Mouse (Mus musculus) lung, embryonic 15.5 days (tissue): ENCODE results near the gene Spc24. TPM values are rescaled to one million over a fixed set of nuclear protein-coding genes. Genes with fewer than 3 reads are reported as not detected.
"Not testable (repeated sequence)": the region's sequence is repeated elsewhere in the genome, so short reads cannot be mapped to it uniquely, and the experiment has no call there.

Experiments used
- ATAC-seq: fragments of 200-750 bp; cut with Nextera tagmentation; 2 replicates; pipeline ENCODE4 v1.8.0; 2017; ENCODE audit warnings: moderate number of reproducible peaks, borderline replicate concordance; ENCODE audit not compliant: low FRiP score, low TSS enrichment; ENCODE audit errors: extremely low read depth
- H3K27ac ChIP-seq: fragments of 300-500 bp; sonication (generic); 2 replicates; pipeline ENCODE4 v1.5.1; 2015; ENCODE audit warnings: moderate library complexity, mild to moderate bottlenecking, inconsistent platforms
- H3K27me3 ChIP-seq: fragments of 300-500 bp; sonication (generic); 2 replicates; pipeline ENCODE4 v1.6.1; 2015; ENCODE audit warnings: inconsistent platforms
- H3K36me3 ChIP-seq: fragments of 300-500 bp; sonication (generic); 2 replicates; pipeline ENCODE4 v1.6.1; 2015; ENCODE audit warnings: inconsistent platforms
- H3K4me1 ChIP-seq: fragments of 300-500 bp; sonication (generic); 2 replicates; pipeline ENCODE4 v1.6.1; 2015; ENCODE audit warnings: inconsistent platforms
- H3K4me2 ChIP-seq: fragments of 300-500 bp; sonication (generic); 2 replicates; pipeline ENCODE4 v1.6.1; 2015; ENCODE audit warnings: inconsistent platforms, mild to moderate bottlenecking, moderate library complexity
- H3K4me3 ChIP-seq: fragments of 300-500 bp; sonication (generic); 2 replicates; pipeline ENCODE4 v1.5.1; 2015; ENCODE audit warnings: mild to moderate bottlenecking, inconsistent platforms
- H3K9ac ChIP-seq: fragments of 300-500 bp; sonication (generic); 2 replicates; pipeline ENCODE4 v1.6.1; 2015; ENCODE audit warnings: inconsistent platforms
- H3K9me3 ChIP-seq: fragments of 300-500 bp; sonication (generic); 2 replicates; pipeline ENCODE4 v1.6.1; 2016; ENCODE audit warnings: inconsistent platforms
- WGBS: fragments of 180-500 bp; shearing (Covaris S2); methylation state at CpG from one replicate; pipeline ENCODE4 v1.1.7; 2015; 5-methylcytosine and 5-hydroxymethylcytosine counted together
- polyA plus RNA-seq: library from polyadenylated mRNA; unstranded; fragments of >200 nt; fragmentation: Nextera tagmentation; extraction: Ambion mirVana; gene quantifications from 2 replicates; pipeline ENCODE4 v1.2.1, GENCODE M21; 2015

Gene Spc24
- polyA plus RNA-seq, 1 experiment from 2014 or later = 154 TPM

DNA sequence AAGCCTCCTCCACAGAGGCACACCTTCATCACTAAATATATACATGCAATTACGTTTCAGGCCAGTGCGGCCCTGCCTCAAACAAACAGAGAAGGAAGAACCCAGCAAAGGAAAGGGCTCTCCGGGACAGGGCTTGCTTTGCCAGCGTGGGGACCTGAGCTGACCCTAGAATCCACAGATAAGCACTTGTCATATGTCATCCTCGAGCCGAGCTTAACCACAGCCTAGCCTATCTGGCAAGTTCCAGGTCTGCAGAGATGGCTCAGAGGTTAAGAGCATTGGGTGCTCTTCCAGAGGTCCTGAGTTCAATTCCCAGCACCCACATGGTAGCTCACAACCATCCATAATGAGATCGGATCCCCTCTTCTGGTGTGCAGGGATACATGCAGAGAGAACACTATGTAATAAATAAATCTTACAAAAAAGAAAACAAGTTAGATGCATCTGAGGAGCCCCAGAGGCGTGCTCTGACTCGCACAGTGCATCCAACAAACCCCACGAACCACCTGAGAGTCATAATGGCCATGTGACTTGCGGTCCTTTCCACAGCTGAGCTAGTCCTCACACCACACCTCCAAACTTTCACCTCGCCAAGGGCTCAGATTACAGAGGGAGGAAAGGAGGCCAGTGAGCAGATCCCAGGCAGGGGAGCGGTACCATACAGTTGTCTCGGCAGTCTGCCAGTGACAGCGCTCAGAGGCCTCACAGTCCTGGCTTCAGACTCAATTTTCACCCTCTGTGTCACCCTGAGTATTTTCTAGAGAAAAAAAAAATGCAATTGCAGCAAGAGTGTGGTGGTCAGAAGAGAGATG, 21.8 kb upstream of the Spc24 start:
- H3K36me3 ChIP-seq = peaks cover 77% of the 10 kb centered on the region
- H3K27ac ChIP-seq = peak overlapping the region; percentile 19; the same call in 1 of the 2 replicates
- H3K4me2 ChIP-seq = no peak overlapping the region
- no peaks in the 10 kb centered on the region for H3K27me3 ChIP-seq
- H3K4me1 ChIP-seq = peaks cover 19% of the 10 kb centered on the region
- H3K9me3 ChIP-seq = no peaks in the 10 kb centered on the region
- H3K4me3 ChIP-seq = no peak overlapping the region
- ATAC-seq = no peak
- no peak overlapping the region for H3K9ac ChIP-seq
- 63% methylated on average over 15 of the region's 15 CpGs for WGBS

DNA sequence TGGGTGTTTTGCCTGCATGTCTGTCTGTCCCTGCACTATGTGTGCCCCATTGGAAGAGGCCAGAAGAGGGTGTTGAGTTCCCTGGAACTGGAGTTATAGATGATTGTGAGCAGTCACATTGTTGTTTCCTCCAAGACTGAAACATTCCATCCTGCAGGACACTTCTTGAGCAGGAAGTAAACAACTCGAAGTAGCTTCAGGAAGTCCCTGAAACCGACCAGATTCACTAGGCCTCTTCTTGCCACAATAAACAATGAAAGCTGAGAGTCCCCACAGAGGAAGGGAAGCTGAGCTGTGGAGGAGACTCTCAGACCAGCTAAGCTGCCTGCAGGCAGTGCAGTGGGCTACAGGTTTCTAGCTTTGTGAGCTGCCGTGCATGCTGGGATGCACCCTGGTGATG, 17.6 kb upstream of the Spc24 start:
- WGBS = 75% methylated on average over 3 of the region's 3 CpGs
- H3K9me3 ChIP-seq = no peaks in the 10 kb centered on the region
- H3K4me2 ChIP-seq = no peak overlapping the region
- no peaks in the 10 kb centered on the region for H3K27me3 ChIP-seq
- no peak for ATAC-seq
- peaks cover 6% of the 10 kb centered on the region; the same call in 1 of the 2 replicates for H3K4me1 ChIP-seq
- no peak overlapping the region for H3K4me3 ChIP-seq
- H3K27ac ChIP-seq = no peak overlapping the region
- peaks cover 87% of the 10 kb centered on the region for H3K36me3 ChIP-seq
- no peak overlapping the region for H3K9ac ChIP-seq

DNA sequence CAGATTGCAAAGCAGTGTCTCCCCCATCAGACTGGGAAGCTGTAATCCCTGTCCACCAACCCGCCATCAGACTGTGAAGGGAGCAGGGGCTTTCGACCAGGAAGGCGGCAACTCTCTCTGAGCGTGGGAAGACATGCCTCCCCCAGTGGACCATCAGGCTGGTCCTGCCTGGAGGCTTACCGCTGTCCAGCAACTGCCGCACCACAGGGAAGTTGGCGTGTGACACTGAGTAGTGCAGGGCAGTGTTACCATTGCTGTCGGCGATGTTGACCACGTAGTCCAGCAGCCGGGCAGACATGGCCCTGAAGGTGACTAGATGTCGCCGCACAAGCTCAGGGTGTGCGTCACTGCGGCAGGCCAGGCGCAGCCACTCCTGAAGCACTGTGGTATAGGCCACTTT, 14.2 kb upstream of the Spc24 start:
- Histone ChIP-seq H3K36me3 (peaks cover 89% of the 10 kb centered on the region), H3K27me3 (no peaks in the 10 kb centered on the region), H3K4me2 (no peak overlapping the region), H3K9ac (no peak overlapping the region), H3K9me3 (no peaks in the 10 kb centered on the region), H3K4me3 (no peak overlapping the region), H3K27ac (no peak overlapping the region), H3K4me1 (peaks cover 7% of the 10 kb centered on the region)
- WGBS = 88% methylated on average over 16 of the region's 16 CpGs
- no peak for ATAC-seq

DNA sequence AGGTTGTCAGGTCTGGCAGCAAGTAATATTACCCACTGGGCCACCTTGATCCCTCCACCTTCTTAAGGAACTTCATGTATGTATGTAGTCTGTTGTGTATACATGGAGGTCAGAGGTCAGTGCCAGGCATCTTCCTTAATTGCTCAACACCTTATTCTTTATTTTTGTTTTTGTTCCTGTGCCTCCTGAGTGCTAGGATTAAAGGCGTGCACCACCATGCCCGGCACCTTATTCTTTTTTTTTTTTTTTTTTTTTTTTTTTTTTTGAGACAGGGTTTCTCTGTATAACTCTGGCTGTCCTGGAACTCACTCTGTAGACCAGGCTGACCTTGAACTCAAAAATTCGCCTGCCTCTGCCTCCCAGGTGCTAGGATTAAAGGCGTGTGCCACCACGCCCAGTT, 13.3 kb upstream of the Spc24 start:
- not testable (repeated sequence) for H3K4me3 ChIP-seq, ATAC-seq, H3K9ac ChIP-seq, H3K27ac ChIP-seq, H3K4me2 ChIP-seq, H3K27me3 ChIP-seq, H3K9me3 ChIP-seq
- H3K36me3 ChIP-seq = peaks cover 84% of the 10 kb centered on the region
- H3K4me1 ChIP-seq = peaks cover 16% of the 10 kb centered on the region
- WGBS = 83% methylated on average over 5 of the region's 5 CpGs

DNA sequence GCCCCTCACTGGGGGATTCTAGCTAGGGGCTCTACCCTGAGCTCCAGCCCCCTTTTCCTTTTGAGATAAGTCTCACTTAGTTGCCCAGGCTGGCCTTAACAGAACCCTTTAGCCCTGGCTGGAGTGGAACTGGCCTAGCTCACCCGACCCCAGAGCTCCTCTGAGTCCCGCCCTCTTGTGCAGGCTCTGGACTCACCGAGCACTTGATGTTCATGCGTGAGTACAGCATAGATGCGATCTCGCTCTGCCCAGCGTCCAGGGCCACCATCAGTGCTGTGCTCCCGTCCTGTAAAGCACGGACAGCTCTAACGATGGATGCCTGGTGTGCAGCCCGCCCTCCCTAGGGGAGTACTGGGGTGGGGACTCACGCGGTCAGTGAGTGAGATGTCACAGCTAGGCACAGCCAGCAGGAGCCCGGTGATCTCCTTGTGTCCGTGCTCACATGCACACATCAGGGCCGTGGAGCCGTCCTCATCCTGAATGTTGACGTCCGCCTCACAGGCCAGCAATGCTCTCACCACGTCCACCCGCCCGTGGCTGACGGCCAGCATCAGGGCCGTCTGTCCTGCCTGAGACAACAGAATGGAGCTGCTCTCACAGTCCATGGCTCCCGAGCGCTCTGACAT, 9.6 kb upstream of the Spc24 start:
- ATAC-seq = peak; percentile 8; the same call in 1 of the 2 replicates
- no peaks in the 10 kb centered on the region for H3K27me3 ChIP-seq
- WGBS = 59% methylated on average over 26 of the region's 26 CpGs
- H3K4me2 ChIP-seq = no peak overlapping the region
- H3K9ac ChIP-seq = no peak overlapping the region
- H3K27ac ChIP-seq = peak overlapping the region; percentile 94
- H3K4me3 ChIP-seq = no peak overlapping the region
- H3K36me3 ChIP-seq = peaks cover 56% of the 10 kb centered on the region
- H3K4me1 ChIP-seq = peaks cover 24% of the 10 kb centered on the region
- H3K9me3 ChIP-seq = no peaks in the 10 kb centered on the region

DNA sequence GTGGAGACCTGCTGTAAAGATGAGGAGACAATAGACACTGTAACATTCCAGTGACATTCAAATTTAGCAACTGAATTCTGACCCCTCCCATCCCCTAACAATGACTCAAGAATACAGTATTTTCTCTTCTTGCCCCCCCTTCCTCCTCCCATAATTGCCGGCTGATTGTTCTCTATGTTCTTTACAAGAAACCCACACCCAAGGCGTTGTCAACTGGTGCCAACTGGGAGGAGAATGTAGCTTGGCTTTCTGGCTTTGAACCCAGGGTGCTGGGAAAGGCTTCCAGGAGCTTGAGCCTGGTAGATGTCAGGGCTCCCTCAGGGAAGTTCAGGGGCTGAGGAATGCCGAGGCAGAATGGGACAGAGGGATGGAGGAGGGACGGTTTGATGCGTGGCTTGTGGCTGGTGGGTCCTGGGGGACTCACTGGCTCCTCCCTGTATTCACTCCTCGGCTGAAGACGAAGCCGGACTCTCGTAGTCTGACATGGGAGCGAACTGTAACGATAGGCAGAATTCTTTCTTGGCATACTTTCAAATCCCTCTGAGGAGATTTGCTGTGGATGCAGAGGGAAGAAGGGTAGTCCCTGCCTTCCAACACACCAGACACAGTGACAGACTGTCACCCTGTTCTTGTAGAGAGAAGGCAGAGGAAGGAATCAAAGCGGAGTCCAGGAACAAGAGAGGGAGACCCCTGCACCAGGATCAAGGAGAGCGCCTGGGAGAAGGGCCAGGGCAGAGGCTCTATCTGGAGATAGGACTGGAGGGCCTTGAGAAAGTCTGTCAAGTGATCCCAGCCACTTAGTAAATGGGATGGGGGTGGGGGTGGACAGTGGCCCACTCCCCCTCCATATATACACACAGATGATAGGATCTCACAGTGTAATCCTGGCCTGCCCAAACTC, 8.7 kb upstream of the Spc24 start:
- Histone ChIP-seq H3K4me1 (peaks cover 24% of the 10 kb centered on the region), H3K4me3 (no peak overlapping the region), H3K27me3 (no peaks in the 10 kb centered on the region), H3K27ac (peak overlapping the region; percentile 94), H3K9ac (0 out of 2 replicates have a peak overlapping the region, but pooled peaks have one; percentile 3), H3K36me3 (peaks cover 47% of the 10 kb centered on the region), H3K9me3 (no peaks in the 10 kb centered on the region), H3K4me2 (peak overlapping the region; percentile 12; the same call in 1 of the 2 replicates)
- WGBS = 31% methylated on average over 13 of the region's 13 CpGs
- ATAC-seq = peak; percentile 55; the same call in 1 of the 2 replicates

DNA sequence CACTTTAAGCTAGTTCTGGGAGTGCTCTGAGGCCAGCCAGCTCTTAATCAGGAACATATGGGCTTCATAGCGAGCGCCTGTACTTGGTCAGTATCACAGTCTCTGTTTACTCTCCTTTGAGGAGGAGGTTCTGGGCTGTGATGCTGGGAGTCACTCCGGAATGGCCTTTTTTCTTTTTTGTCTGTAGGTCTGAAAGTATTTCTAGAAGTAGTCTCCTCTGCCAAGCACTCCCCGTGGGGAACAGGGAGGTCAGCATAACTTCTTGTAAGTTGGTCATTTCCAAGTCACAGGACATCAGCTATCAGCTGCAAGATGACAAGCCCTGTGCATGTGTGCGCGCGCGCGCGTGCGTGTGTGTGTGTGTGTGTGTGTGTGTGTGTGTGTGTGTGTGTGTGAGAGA, 7.8 kb upstream of the Spc24 start:
- H3K36me3 ChIP-seq = peaks cover 40% of the 10 kb centered on the region
- H3K9me3 ChIP-seq = no peaks in the 10 kb centered on the region
- peaks cover 24% of the 10 kb centered on the region for H3K4me1 ChIP-seq
- ATAC-seq = peak; percentile 82
- H3K9ac ChIP-seq = no peak overlapping the region
- no peak overlapping the region for H3K4me2 ChIP-seq
- H3K27ac ChIP-seq = peak overlapping the region; percentile 94
- 61% methylated on average over 11 of the region's 11 CpGs for WGBS
- no peak overlapping the region for H3K4me3 ChIP-seq
- no peaks in the 10 kb centered on the region for H3K27me3 ChIP-seq

DNA sequence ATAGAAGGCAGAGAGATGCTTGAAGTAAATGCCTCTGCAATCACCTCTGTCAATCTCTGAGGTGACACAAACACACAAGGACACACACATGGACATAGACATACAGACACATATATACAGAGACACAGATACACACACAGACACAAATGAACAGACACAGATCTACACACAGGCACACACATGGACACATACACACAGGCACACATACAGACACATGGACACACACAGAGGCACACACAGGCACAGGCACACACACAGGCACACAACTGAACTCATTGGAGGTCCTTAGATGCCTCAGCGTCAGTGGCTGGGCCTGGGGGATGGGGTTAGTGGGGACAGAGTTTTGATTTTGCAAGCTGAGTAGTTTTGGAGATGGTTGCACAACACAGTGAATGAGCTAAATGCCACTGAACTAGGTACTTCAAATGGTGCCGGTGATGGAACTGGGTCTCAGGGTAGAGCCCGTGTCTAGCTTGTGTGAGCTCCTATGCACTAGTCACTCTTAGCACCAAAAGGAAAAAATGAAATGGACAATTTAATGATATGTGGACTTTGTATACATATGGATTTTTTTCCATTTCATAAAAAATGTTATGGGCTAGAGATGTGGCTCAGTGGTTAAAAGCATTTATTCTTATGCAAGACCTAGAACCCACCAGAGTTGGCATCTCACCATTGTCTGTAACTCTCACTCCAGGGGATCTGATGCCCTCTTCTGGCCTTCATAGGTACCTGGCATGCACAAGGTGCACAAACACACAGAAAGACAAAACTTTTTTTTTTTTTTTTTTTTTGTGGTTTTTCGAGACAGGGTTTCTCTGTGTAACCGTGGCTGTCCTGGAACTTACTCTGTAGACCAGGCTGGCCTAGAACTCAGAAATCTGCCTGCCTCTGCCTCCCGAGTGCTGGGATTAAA, 4.2 kb upstream of the Spc24 start:
- Histone ChIP-seq H3K4me1 (peaks cover 31% of the 10 kb centered on the region), H3K4me2 (no peak overlapping the region), H3K36me3 (peaks cover 8% of the 10 kb centered on the region), H3K9ac (no peak overlapping the region), H3K4me3 (no peak overlapping the region), H3K9me3 (no peaks in the 10 kb centered on the region), H3K27ac (no peak overlapping the region), H3K27me3 (no peaks in the 10 kb centered on the region)
- no peak for ATAC-seq
- 84% methylated on average over 6 of the region's 6 CpGs for WGBS

DNA sequence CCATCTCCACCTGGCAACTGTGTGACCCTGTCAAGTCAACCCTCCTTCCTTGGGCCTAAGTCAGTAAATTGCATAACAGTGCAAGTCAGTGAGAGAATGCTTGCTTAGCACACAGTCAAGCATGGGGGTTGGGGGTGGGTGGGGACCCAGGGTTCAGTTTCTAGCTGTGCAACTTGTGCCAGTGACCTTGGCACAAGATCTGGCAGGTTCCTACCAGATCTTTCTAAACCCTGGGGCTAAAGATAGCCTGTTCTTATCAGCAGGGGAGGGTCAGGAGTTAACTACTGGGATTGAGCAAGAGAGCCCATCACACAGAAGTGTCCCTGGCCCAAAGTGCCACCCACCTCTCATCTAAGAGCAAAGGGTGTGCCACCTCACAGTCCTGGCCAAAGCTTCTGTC, 2.0 kb upstream of the Spc24 start:
- Histone ChIP-seq H3K27me3 (no peaks in the 10 kb centered on the region), H3K4me2 (no peak overlapping the region), H3K9ac (no peak overlapping the region), H3K27ac (no peak overlapping the region), H3K36me3 (peaks cover 8% of the 10 kb centered on the region), H3K4me3 (no peak overlapping the region), H3K9me3 (no peaks in the 10 kb centered on the region), H3K4me1 (peaks cover 28% of the 10 kb centered on the region)
- ATAC-seq = no peak

DNA sequence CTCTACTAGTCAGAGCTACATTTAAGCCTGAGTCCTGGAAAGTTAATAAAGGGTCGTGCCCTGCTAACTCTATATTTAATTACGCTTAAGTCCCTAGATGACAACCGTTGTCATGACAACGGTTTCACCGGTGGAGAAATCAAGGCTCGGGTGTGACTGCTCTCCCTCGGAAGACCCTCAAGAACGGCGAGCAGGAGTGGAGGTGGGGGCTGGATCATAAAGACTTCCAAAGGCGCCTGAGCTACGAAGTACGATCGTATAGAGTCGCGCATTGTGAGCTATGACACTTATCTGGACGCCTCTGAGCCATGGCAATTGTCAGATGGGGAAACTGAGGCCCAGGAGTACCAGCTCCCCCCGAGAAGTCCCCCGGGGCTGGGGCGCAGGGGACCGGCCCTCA, 385 bp downstream of the Spc24 start:
- Histone ChIP-seq H3K4me2 (peak overlapping the region; percentile 80), H3K4me1 (peaks cover 28% of the 10 kb centered on the region), H3K9ac (peak overlapping the region; percentile 91), H3K27ac (peak overlapping the region; percentile 70), H3K9me3 (no peaks in the 10 kb centered on the region), H3K27me3 (no peaks in the 10 kb centered on the region), H3K4me3 (peak overlapping the region; percentile 83), H3K36me3 (peaks cover 21% of the 10 kb centered on the region)
- under 1% methylated on average over 20 of the region's 20 CpGs for WGBS
- peak; percentile 6; the same call in 1 of the 2 replicates for ATAC-seq
